Mouse (Mus musculus): Measurements from ENCODE around the gene Ankrd10.

The Ankrd10 gene

DNA sequence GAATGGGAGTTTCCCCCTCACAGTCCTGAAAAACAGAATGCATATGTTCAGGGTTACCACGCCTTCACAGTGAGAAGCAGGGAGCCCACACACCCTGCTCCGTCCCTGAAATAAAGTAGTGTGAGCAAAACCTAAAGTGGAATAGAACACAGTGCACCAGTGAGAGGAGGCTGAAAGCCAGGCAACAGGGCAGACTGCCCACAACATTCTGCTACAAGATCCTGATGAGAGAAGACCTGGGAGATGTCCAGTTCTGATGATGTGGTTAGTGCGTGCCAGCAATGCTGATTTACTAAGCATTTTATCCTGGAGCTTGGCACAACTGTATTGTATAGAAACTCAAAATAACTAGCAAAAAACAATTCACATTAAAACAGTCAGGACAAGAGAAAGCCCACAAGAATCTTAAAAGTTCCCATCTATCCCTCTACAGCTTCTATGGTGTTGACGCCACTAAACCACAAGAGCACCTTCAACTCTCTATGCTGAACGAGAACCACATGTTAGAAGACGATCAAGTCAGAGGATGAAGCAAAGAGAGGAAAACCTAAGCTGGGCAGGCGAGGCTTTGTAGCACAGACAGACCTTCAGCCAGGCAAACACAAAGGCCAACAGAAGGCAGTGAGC is 6.9 kb downstream of the Ankrd10 start:
- Histone ChIP-seq H3K36me3 (ENCODE audit: control insufficient read depth, insufficient read depth, low read length, poor library complexity, severe bottlenecking) (peaks cover 11% of the 10 kb centered on the region), H3K27me3 (ENCODE audit: control insufficient read depth, insufficient read depth, low read length, poor library complexity, severe bottlenecking) (no peaks in the 10 kb centered on the region)
- no peak for DNase-seq (ENCODE audit: low read depth, low spot score)

DNA sequence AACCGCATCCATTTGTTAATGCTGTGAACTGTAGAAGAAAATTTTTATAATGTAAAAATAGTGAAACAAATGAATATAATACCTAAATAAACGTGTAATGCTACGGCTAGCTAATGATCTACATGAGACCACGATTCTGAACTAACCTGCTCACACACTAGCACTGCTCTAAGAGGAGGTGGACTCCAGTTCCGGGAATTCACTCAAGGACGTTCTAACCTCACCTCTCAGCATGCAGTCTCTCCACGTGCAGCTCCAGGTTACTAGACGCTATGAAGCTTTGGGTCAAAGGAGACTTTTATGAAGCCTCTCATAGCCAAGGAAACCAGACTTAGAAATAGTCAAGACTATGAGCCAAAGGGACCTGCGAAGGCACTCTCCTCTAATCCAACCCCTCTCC is 7.8 kb downstream of the Ankrd10 start:
- H3K27me3 ChIP-seq (ENCODE audit: control insufficient read depth, insufficient read depth, low read length, poor library complexity, severe bottlenecking): no peaks in the 10 kb centered on the region
- DNase-seq (ENCODE audit: low read depth, low spot score): no peak
- H3K36me3 ChIP-seq (ENCODE audit: control insufficient read depth, insufficient read depth, low read length, poor library complexity, severe bottlenecking): peaks cover 11% of the 10 kb centered on the region

DNA sequence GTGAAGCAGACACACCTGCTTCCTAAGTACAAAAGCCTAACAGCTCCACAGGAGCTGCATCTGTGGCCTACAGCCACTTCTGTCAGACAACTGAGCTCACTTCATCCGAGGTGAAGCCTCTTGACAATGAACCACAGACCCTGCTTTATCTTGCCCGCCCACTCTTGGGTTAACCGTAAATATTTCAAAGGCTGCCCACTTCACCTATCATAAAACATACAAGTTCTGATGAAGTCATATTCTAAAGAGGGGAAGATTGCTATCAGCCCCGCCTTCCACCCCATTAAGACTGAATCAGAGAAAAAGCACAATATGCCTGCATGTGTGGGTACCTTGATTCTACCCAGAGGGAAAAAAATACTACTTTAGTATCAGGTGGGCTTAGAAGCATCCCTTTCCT is 10.5 kb downstream of the Ankrd10 start:
- DNase-seq (ENCODE audit: low read depth, low spot score): no peak
- Histone ChIP-seq H3K36me3 (ENCODE audit: control insufficient read depth, insufficient read depth, low read length, poor library complexity, severe bottlenecking) (peaks cover 6% of the 10 kb centered on the region), H3K27me3 (ENCODE audit: control insufficient read depth, insufficient read depth, low read length, poor library complexity, severe bottlenecking) (no peaks in the 10 kb centered on the region)

DNA sequence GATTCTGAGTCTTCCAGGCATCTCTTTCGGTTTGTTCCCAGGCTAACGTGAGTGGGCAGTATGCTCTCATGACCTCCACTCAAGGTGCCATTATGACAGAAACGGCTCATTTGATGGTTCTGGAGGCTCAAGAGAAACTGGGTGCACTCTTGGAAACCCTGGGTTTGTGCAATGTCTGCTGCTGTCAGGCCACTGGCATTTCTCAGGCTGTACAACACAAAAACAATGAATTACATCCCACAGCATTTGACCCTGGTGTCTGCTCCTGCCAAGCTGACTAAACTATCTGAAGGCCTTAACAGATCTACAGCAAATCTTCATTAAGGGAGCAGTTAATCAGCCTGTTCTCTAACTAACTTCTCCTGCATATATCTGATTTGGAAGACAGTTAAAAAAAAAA is 16.5 kb downstream of the Ankrd10 start:
- Histone ChIP-seq H3K36me3 (ENCODE audit: control insufficient read depth, insufficient read depth, low read length, poor library complexity, severe bottlenecking) (peaks cover 7% of the 10 kb centered on the region), H3K27me3 (ENCODE audit: control insufficient read depth, insufficient read depth, low read length, poor library complexity, severe bottlenecking) (no peaks in the 10 kb centered on the region)
- no peak for DNase-seq (ENCODE audit: low read depth, low spot score)

DNA sequence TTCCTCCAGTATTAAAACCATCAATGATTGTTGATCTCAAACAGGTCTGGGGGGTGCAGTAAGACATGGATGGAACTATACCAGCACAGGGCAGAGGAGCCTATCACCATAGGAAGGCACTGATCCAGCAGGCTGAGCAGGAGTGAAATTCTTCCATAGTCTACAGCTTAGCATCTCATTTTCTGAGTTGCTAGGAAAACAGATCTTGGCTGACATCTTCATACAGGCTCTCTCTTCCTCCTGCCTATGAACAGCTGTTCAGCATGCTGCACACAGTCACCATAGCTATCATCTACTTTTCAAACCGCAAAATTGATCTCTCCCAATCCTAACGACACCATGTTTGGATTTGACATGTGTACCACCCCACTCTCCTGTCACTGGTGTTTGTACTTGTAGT is 17.5 kb downstream of the Ankrd10 start:
- Histone ChIP-seq H3K27me3 (ENCODE audit: control insufficient read depth, insufficient read depth, low read length, poor library complexity, severe bottlenecking) (no peaks in the 10 kb centered on the region), H3K36me3 (ENCODE audit: control insufficient read depth, insufficient read depth, low read length, poor library complexity, severe bottlenecking) (peaks cover 7% of the 10 kb centered on the region)
- no peak for DNase-seq (ENCODE audit: low read depth, low spot score)

DNA sequence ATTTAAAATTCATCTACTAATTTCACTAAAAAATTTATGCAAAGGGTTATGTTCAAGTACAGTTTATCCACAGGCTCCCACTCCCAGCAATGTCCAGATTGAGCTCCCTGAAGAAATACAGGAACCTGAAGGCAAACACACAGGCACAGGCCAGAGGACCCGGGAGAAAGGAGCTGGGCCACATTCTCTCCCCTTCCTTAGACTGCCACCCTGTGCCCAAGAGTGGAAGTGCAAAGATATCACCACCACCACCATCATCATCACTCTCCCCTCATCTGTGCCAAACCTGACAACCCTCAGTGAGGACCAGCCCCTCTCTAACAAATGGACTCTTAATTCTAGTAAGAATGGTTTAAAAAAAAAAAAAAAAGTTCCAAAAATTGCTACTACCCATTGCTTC is 19.3 kb downstream of the Ankrd10 start:
- Histone ChIP-seq H3K36me3 (ENCODE audit: control insufficient read depth, insufficient read depth, low read length, poor library complexity, severe bottlenecking) (peaks cover 10% of the 10 kb centered on the region), H3K27me3 (ENCODE audit: control insufficient read depth, insufficient read depth, low read length, poor library complexity, severe bottlenecking) (no peaks in the 10 kb centered on the region)
- DNase-seq (ENCODE audit: low read depth, low spot score): peak; percentile 61

DNA sequence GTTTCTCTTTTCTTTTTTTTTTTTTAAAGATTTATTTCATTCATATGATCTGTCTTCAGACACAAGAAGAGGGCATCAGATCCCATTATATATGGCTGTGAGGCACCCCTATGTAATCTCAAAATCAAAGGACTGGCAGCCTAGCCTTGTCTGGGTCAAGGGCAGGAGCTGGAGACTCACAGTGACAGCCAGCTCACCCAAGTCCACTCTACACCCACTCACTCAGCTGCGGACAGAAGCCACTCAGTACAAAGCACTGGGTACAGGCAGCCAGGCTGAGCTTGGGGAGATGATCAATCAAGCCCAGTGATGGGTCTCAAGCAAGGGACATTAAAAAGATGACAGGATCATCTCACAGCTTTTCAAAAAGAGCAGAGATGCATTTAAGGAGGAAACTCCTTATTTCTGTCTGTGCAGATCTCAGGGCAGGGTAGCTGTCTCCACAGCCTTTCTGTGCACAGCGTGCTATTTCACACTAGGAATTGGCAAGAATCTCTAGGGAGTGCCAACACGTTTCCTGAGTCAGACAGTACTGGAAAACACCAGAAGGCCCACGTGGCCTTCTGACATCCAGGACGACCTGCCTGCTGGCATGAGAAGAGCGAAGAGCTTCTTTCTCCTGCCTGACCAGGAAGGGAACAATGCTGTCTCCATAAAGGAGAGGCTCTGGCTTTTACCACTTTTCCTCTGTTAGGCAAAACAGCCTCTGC is 21.3 kb downstream of the Ankrd10 start:
- Histone ChIP-seq H3K36me3 (ENCODE audit: control insufficient read depth, insufficient read depth, low read length, poor library complexity, severe bottlenecking) (peaks cover 14% of the 10 kb centered on the region), H3K27me3 (ENCODE audit: control insufficient read depth, insufficient read depth, low read length, poor library complexity, severe bottlenecking) (no peaks in the 10 kb centered on the region)
- no peak for DNase-seq (ENCODE audit: low read depth, low spot score)

DNA sequence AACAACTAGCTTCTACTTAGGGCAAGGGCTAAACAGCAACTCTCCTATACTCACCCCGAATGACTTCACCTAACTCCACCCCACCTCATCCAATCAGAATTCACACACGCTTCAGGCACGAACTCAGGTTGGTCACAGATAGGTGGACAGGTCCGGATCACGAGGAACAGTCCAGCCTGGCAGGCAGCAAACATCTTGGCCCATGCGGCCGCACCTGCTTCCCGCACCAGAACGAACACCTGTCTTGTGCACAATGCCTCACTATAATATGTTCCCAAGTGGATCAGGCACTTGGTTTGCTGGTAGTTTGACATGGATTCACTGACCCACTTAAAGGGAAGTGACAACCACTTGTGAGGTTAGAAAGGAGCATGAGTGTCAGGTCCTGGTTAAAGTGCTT is 26.7 kb downstream of the Ankrd10 start:
- Histone ChIP-seq H3K27me3 (ENCODE audit: control insufficient read depth, insufficient read depth, low read length, poor library complexity, severe bottlenecking) (no peaks in the 10 kb centered on the region), H3K36me3 (ENCODE audit: control insufficient read depth, insufficient read depth, low read length, poor library complexity, severe bottlenecking) (peaks cover 10% of the 10 kb centered on the region)
- no peak for DNase-seq (ENCODE audit: low read depth, low spot score)

DNA sequence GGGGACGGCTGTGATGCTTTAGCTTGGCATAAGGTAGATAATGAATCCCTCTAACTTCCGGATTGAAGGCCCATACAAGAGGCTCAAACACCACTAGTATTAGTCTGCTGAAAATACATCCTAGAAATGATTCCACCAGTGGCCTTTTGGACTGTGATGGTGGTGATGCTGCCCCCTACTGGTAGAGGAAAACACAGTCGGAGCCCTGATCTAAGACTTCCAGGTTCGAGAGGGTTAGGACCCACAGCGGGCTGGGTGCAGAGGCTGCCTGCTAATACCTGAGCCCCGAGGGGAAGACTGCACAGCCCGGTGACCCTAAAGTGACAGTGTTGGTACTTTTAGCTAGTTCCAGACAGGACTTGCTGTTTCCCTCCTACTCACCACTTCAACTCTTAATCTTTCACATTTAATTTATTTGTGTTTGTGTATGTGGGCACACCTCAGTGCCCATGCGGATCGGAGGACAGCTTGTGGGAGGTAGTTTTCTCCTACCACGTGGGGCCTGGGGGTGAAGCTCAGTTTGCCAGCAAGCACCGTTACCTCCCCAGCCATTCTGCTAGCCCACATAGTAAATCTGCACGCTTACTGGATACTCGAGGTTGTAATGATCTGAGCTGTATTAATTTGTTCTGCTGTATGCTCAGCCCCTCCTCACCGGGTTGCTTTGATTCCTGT is 33.4 kb downstream of the Ankrd10 start:
- DNase-seq (ENCODE audit: low read depth, low spot score): peak; percentile 84
- Histone ChIP-seq H3K27me3 (ENCODE audit: control insufficient read depth, insufficient read depth, low read length, poor library complexity, severe bottlenecking) (no peaks in the 10 kb centered on the region), H3K36me3 (ENCODE audit: control insufficient read depth, insufficient read depth, low read length, poor library complexity, severe bottlenecking) (peaks cover 2% of the 10 kb centered on the region; the same call in 1 of the 2 replicates)

DNA sequence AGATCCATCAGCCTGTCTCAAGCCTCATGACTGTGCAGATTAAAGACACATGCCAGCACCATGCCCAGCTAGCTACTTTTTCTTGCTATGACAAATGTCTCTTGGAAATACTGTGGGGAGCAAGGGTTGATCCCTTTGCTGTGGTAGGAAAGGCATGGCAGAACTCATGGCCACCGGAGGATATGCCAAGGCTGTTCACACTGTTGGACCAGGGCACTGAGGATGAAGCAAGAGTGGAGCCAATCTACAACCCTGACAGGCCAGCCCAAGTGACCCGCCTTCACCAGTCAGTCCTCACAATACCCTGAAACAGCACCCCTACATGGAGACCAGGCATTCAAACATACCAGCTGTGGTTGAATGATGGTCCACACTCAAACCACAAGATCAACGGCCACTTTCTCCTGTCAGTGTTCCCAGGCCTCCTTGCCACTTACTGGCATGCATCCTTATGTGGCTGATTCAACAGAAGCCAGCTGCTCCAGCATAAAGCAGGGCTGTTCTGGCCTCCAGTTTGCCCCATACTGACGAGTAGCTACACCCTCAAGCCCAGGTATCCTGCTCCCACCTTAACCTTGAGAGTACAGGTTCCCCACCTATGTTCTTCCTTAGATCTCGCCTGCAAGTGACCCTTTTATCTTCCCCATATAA is 35.1 kb downstream of the Ankrd10 start:
- peaks cover under 1% of the 10 kb centered on the region; the same call in 1 of the 2 replicates for H3K36me3 ChIP-seq (ENCODE audit: control insufficient read depth, insufficient read depth, low read length, poor library complexity, severe bottlenecking)
- H3K27me3 ChIP-seq (ENCODE audit: control insufficient read depth, insufficient read depth, low read length, poor library complexity, severe bottlenecking): no peaks in the 10 kb centered on the region
- DNase-seq (ENCODE audit: low read depth, low spot score): no peak

DNA sequence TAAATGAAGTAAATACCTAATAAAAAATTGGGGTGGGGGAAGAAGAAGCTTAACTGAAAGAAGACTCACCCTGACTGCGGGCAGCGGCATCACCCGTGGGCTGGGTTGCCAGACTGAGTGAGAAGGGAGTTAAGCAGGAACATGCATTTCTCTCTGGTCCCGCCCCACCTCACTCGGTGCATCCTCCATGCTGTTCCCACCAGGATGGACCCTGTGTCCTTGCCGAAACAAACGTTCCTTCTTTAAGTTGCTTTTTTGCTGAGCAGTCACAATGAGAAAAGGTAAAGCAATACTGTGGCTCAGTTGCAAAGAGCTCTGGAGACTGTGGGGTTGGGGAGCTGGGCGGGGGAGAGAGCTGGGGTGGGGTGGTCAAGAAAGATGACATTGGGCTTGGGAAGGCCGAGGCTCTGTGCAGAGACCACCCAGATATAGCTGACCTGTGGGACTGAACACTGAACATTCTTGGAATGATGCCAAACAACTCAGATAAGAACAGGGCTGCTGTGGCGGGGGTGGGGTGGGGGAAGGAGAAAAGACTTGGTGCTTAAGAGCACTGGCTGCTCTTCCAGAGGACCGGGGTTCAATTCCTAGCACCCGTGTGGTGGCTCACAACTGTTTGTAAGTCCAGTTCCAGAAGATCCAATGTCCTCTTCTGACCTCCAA is 42.2 kb downstream of the Ankrd10 start:
- H3K36me3 ChIP-seq (ENCODE audit: control insufficient read depth, insufficient read depth, low read length, poor library complexity, severe bottlenecking): no peaks in the 10 kb centered on the region
- DNase-seq (ENCODE audit: low read depth, low spot score): no peak
- H3K27me3 ChIP-seq (ENCODE audit: control insufficient read depth, insufficient read depth, low read length, poor library complexity, severe bottlenecking): no peaks in the 10 kb centered on the region; the same call in 1 of the 2 replicates

DNA sequence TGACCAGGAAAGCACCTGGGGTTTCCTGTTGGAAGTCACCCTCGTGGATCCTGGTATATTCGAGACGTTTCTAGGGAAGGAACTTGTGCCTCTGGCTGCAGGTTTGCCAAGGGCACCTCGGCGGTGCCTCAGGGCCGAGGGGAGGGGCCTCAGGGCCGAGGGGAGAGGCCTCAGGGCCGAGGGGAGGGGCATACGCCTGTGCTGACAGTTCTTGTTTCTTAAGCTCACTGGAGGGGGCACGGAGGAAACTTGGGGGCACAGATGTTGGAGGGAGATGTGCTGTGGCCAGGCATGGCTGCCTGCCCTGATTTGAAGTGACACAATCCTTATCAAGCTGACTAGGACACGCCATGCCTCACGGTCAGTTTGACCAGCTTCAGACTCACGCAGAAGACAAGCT is 43.3 kb downstream of the Ankrd10 start:
- DNase-seq (ENCODE audit: low read depth, low spot score): peak; percentile 18
- no peaks in the 10 kb centered on the region; the same call in 1 of the 2 replicates for H3K27me3 ChIP-seq (ENCODE audit: control insufficient read depth, insufficient read depth, low read length, poor library complexity, severe bottlenecking)
- no peaks in the 10 kb centered on the region for H3K36me3 ChIP-seq (ENCODE audit: control insufficient read depth, insufficient read depth, low read length, poor library complexity, severe bottlenecking)

DNA sequence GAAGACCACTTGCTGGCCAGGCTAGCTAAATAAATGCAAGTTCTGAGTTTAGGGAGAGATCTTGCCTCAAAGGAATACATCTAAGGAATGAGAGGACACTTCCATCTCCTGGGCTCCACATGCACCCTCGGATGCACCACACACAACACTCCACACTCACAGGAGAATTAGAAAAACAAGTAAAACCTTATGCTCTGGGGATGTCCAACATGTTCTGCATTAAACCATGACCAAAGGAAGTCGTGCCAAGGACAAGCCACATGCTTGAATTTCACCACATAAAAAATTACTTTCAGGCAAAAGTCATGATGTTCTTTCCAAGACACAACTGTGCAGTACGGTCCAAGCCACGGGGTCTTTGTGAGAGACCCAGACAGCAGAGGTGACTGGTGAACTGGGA is 43.7 kb downstream of the Ankrd10 start:
- Histone ChIP-seq H3K27me3 (ENCODE audit: control insufficient read depth, insufficient read depth, low read length, poor library complexity, severe bottlenecking) (no peaks in the 10 kb centered on the region; the same call in 1 of the 2 replicates), H3K36me3 (ENCODE audit: control insufficient read depth, insufficient read depth, low read length, poor library complexity, severe bottlenecking) (no peaks in the 10 kb centered on the region)
- no peak for DNase-seq (ENCODE audit: low read depth, low spot score)

DNA sequence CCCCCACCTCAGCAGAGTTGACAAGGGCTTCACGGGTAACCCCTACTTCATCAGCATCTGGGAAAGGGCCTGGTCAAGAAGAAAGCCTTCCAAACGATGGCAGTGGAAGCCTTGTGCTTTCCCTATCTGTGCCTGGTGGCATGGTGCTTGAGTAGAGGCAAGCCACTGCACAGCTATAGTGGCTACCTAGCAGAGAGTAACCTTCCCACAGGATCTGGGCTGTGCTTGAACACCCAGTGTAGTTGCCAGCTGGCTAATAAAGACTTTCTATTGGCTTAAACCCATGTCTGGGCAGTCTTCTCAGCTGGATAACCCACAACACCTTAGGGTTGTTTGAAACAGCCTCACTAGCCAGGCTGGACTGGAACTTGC is 49.2 kb downstream of the Ankrd10 start:
- Histone ChIP-seq H3K36me3 (ENCODE audit: control insufficient read depth, insufficient read depth, low read length, poor library complexity, severe bottlenecking) (no peaks in the 10 kb centered on the region), H3K27me3 (ENCODE audit: control insufficient read depth, insufficient read depth, low read length, poor library complexity, severe bottlenecking) (no peaks in the 10 kb centered on the region)
- no peak for DNase-seq (ENCODE audit: low read depth, low spot score)

All from splenic B cell, adult 2 months (primary cell).